Mouse (Mus musculus) G1E (cell line): ENCODE measurements around the gene Rassf5.

Experiments
- CTCF ChIP-seq: IDR thresholded peaks from 2 replicates; pipeline ENCODE4 v1.5.1; 2012; ENCODE audit warnings: low read depth, low read length, inconsistent platforms, mixed read lengths
- GATA2 ChIP-seq: IDR thresholded peaks from 2 replicates; pipeline ENCODE4 v1.6.1; 2012; ENCODE audit warnings: low read depth, low read length, inconsistent platforms, borderline replicate concordance

DNA sequence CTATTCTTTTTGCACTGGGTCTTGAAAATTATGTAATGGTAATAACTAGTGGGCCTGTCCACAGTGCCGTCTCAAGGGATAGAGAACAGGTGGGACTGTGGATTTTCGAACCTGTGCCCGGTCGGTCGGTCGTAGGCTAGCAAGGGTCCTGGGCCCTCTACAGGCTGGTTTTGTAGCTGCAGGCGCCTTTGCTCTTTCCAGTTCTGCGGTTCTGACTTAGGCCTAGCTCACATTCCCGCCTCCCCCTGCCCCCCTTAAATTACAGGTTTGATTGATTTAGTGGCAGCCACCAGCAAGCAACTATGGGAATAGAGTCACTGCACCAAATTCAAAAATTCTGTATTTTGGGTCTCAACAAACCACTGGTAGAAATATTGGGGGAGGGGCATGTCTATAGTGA lies 868 bp upstream of the Rassf5 start:
- no peak; the same call in 1 of the 2 replicates for TF ChIP-seq CTCF
- no peak for TF ChIP-seq GATA2
